Mouse (Mus musculus): ENCODE data around the gene Olfr463.
A peak's percentile ranks its signal among the peaks of the same experiment; 100 is the strongest.
"Not testable (repeated sequence)": the region's sequence is repeated elsewhere in the genome, so short reads cannot be mapped to it uniquely, and the experiment has no call there.

The Olfr463 gene

GRCm38 (mm10) chr11:87897287-87897686, at the start of gene Olfr463:
Olfr463 (minus strand) TSS chr11:87897387.
- DNase-seq: no peak

- no peak for DNase-seq
Measured at GRCm38 (mm10) chr11:87935467-87935866, 38.3 kb upstream of the Olfr463 start.

GRCm38 (mm10) chr11:87933731-87934130, 36.5 kb upstream of the Olfr463 start:
- DNase-seq: no peak

- no peak for DNase-seq
Measured at GRCm38 (mm10) chr11:87930348-87930747, 33.2 kb upstream of the Olfr463 start.

GRCm38 (mm10) chr11:87920966-87921365, 23.8 kb upstream of the Olfr463 start, which contains the start of gene Olfr464:
Olfr464 (minus strand) TSS chr11:87920967.
- no peak for DNase-seq

GRCm38 (mm10) chr11:87920301-87920700, 23.1 kb upstream of the Olfr463 start:
- no peak for DNase-seq

GRCm38 (mm10) chr11:87916005-87916404, 18.8 kb upstream of the Olfr463 start:
- no peak for DNase-seq

GRCm38 (mm10) chr11:87904331-87904730, 7.1 kb upstream of the Olfr463 start:
- no peak for DNase-seq

GRCm38 (mm10) chr11:87892168-87892567, 5.0 kb downstream of the Olfr463 start, which contains the start of gene Olfr462:
Olfr462 (minus strand) TSS chr11:87892268.
- no peak for DNase-seq

- no peak for DNase-seq
Measured at GRCm38 (mm10) chr11:87884856-87885255, 12.3 kb downstream of the Olfr463 start.

- no peak for DNase-seq
Measured at GRCm38 (mm10) chr11:87883493-87883892, 13.7 kb downstream of the Olfr463 start.

GRCm38 (mm10) chr11:87881714-87882113, 15.5 kb downstream of the Olfr463 start:
- no peak for DNase-seq

GRCm38 (mm10) chr11:87879826-87880225, 17.4 kb downstream of the Olfr463 start:
- no peak for DNase-seq

GRCm38 (mm10) chr11:87875436-87875835, 21.8 kb downstream of the Olfr463 start, which contains the start of gene Epx:
Epx (minus strand) TSS chr11:87875536.
- DNase-seq: no peak

GRCm38 (mm10) chr11:87871766-87872165, 25.4 kb downstream of the Olfr463 start:
- DNase-seq: no peak

GRCm38 (mm10) chr11:87870096-87870495, 27.1 kb downstream of the Olfr463 start:
- DNase-seq: no peak

- not testable (repeated sequence) for DNase-seq
Measured at GRCm38 (mm10) chr11:87866891-87867290, 30.3 kb downstream of the Olfr463 start.

GRCm38 (mm10) chr11:87862805-87863204, 34.4 kb downstream of the Olfr463 start:
- no peak for DNase-seq

GRCm38 (mm10) chr11:87860426-87860825, 36.8 kb downstream of the Olfr463 start:
- DNase-seq: no peak

GRCm38 (mm10) chr11:87859273-87859672, 37.9 kb downstream of the Olfr463 start:
- DNase-seq: no peak

- no peak for DNase-seq
Measured at GRCm38 (mm10) chr11:87854550-87854949, 42.6 kb downstream of the Olfr463 start.

- peak; percentile 8 for DNase-seq
Measured at GRCm38 (mm10) chr11:87853597-87853954, 43.6 kb downstream of the Olfr463 start.

- DNase-seq: peak; percentile 87
Measured at GRCm38 (mm10) chr11:87852690-87853596, 44.2 kb downstream of the Olfr463 start, which contains the start of gene Mks1. Mks1 (plus strand) TSS chr11:87853215.

GRCm38 (mm10) chr11:87847884-87848283, 49.3 kb downstream of the Olfr463 start:
- DNase-seq: no peak
